Mouse (Mus musculus): ENCODE data around the gene Prmt8. TPM values are rescaled to one million over a fixed set of nuclear protein-coding genes. Genes with fewer than 3 reads are reported as not detected.

The Prmt8 gene
- polyA plus RNA-seq, 1 experiment: 0.22 TPM

GRCm38 (mm10) chr6:127659472-127659871 is 109.8 kb downstream of the Prmt8 start:
- Histone ChIP-seq H3K36me3 (ENCODE audit: control insufficient read depth, insufficient read depth, low read length, poor library complexity, severe bottlenecking) (no peaks in the 10 kb centered on the region), H3K9ac (ENCODE audit: low read depth, poor library complexity, severe bottlenecking) (no peak overlapping the region), H3K4me1 (ENCODE audit: control insufficient read depth, insufficient read depth, low read length) (no peaks in the 10 kb centered on the region), H3K27ac (ENCODE audit: insufficient read depth, low read length) (no peak overlapping the region), H3K4me3 (ENCODE audit: low read depth, low read length) (no peak overlapping the region), H3K9me3 (replicated peaks; ENCODE audit: control insufficient read depth, insufficient read depth, low read length, poor library complexity, severe bottlenecking) (no peaks in the 10 kb centered on the region), H3K27me3 (ENCODE audit: control insufficient read depth, insufficient read depth, low read length, poor library complexity, severe bottlenecking) (no peaks in the 10 kb centered on the region)
- TF ChIP-seq CTCF (IDR thresholded peaks at IDR 0.05; ENCODE audit: low read depth, low read length): no peak
- TF ChIP-seq EP300 (IDR thresholded peaks at IDR 0.05; ENCODE audit: insufficient read depth, low read depth, low read length): no peak
- TF ChIP-seq POLR2A (IDR thresholded peaks at IDR 0.05; ENCODE audit: insufficient read depth, low read length): no peak

- TF ChIP-seq CTCF (IDR thresholded peaks at IDR 0.05; ENCODE audit: low read depth, low read length) (no peak), EP300 (IDR thresholded peaks at IDR 0.05; ENCODE audit: insufficient read depth, low read depth, low read length) (no peak)
- no peak overlapping the region for H3K9ac ChIP-seq (ENCODE audit: low read depth, poor library complexity, severe bottlenecking)
- H3K4me1 ChIP-seq (ENCODE audit: control insufficient read depth, insufficient read depth, low read length): no peaks in the 10 kb centered on the region
- no peak overlapping the region for H3K4me3 ChIP-seq (ENCODE audit: low read depth, low read length)
- no peak overlapping the region for H3K27ac ChIP-seq (ENCODE audit: insufficient read depth, low read length)
- H3K27me3 ChIP-seq (ENCODE audit: control insufficient read depth, insufficient read depth, low read length, poor library complexity, severe bottlenecking): no peaks in the 10 kb centered on the region
- H3K9me3 ChIP-seq (replicated peaks; ENCODE audit: control insufficient read depth, insufficient read depth, low read length, poor library complexity, severe bottlenecking): no peaks in the 10 kb centered on the region
- H3K36me3 ChIP-seq (ENCODE audit: control insufficient read depth, insufficient read depth, low read length, poor library complexity, severe bottlenecking): no peaks in the 10 kb centered on the region
These were observed 112.1 kb downstream of the Prmt8 start for GRCm38 (mm10) chr6:127657152-127657551.

GRCm38 (mm10) chr6:127655988-127656387 is 113.3 kb downstream of the Prmt8 start:
- no peak overlapping the region for H3K4me3 ChIP-seq (ENCODE audit: low read depth, low read length)
- H3K27ac ChIP-seq (ENCODE audit: insufficient read depth, low read length): no peak overlapping the region
- no peak overlapping the region for H3K9ac ChIP-seq (ENCODE audit: low read depth, poor library complexity, severe bottlenecking)
- TF ChIP-seq CTCF (IDR thresholded peaks at IDR 0.05; ENCODE audit: low read depth, low read length) (no peak), EP300 (IDR thresholded peaks at IDR 0.05; ENCODE audit: insufficient read depth, low read depth, low read length) (no peak), POLR2A (IDR thresholded peaks at IDR 0.05; ENCODE audit: insufficient read depth, low read length) (no peak)
- no peaks in the 10 kb centered on the region for H3K27me3 ChIP-seq (ENCODE audit: control insufficient read depth, insufficient read depth, low read length, poor library complexity, severe bottlenecking)
- no peaks in the 10 kb centered on the region for H3K9me3 ChIP-seq (replicated peaks; ENCODE audit: control insufficient read depth, insufficient read depth, low read length, poor library complexity, severe bottlenecking)
- no peaks in the 10 kb centered on the region for H3K4me1 ChIP-seq (ENCODE audit: control insufficient read depth, insufficient read depth, low read length)
- no peaks in the 10 kb centered on the region for H3K36me3 ChIP-seq (ENCODE audit: control insufficient read depth, insufficient read depth, low read length, poor library complexity, severe bottlenecking)

GRCm38 (mm10) chr6:127641077-127641801 is 128.0 kb downstream of the Prmt8 start:
- H3K4me1 ChIP-seq (ENCODE audit: control insufficient read depth, insufficient read depth, low read length): no peaks in the 10 kb centered on the region
- H3K9me3 ChIP-seq (replicated peaks; ENCODE audit: control insufficient read depth, insufficient read depth, low read length, poor library complexity, severe bottlenecking): no peaks in the 10 kb centered on the region
- no peak overlapping the region for H3K9ac ChIP-seq (ENCODE audit: low read depth, poor library complexity, severe bottlenecking)
- no peaks in the 10 kb centered on the region for H3K36me3 ChIP-seq (ENCODE audit: control insufficient read depth, insufficient read depth, low read length, poor library complexity, severe bottlenecking)
- no peaks in the 10 kb centered on the region for H3K27me3 ChIP-seq (ENCODE audit: control insufficient read depth, insufficient read depth, low read length, poor library complexity, severe bottlenecking)
- TF ChIP-seq EP300 (IDR thresholded peaks at IDR 0.05; ENCODE audit: insufficient read depth, low read depth, low read length): no peak
- no peak for TF ChIP-seq CTCF (IDR thresholded peaks at IDR 0.05; ENCODE audit: low read depth, low read length)
- no peak for TF ChIP-seq POLR2A (IDR thresholded peaks at IDR 0.05; ENCODE audit: insufficient read depth, low read length)
- H3K4me3 ChIP-seq (ENCODE audit: low read depth, low read length): no peak overlapping the region
- H3K27ac ChIP-seq (ENCODE audit: insufficient read depth, low read length): no peak overlapping the region

Other genes starting within 250 kb of the Prmt8 start
- gene Cracr2a, start 208.1 kb downstream of the Prmt8 start, polyA plus RNA-seq (2011; ENCODE audit: insufficient read depth, insufficient read length, low read depth, missing spikeins): 0.19 and 0.21 TPM in 2 replicates
- 0.12 TPM in 1 of 2 replicates, not detected in the other for gene Tspan11, start 118.1 kb upstream of the Prmt8 start, polyA plus RNA-seq (2011; ENCODE audit: insufficient read depth, insufficient read length, low read depth, missing spikeins)

Measured in ES-Bruce4 (cell line).